Mouse (Mus musculus) heart, embryonic 12.5 days (tissue): ENCODE measurements around the gene Myh9. TPM values are rescaled to one million over a fixed set of nuclear protein-coding genes. Genes with fewer than 3 reads are reported as not detected.

Source experiments
- ATAC-seq: fragments of 200-750 bp; cut with Nextera tagmentation; 2 replicates; pipeline ENCODE4 v1.8.0; 2017; ENCODE audit warnings: moderate TSS enrichment, moderate library complexity; ENCODE audit not compliant: insufficient number of reproducible peaks, low FRiP score
- H3K27ac ChIP-seq: fragments of 300-500 bp; sonication (generic); 2 replicates; pipeline ENCODE4 v1.5.1; 2016; ENCODE audit warnings: mild to moderate bottlenecking, moderate library complexity; ENCODE audit not compliant: poor library complexity, severe bottlenecking
- H3K27me3 ChIP-seq: fragments of 300-500 bp; sonication (generic); replicated peaks from 2 replicates; pipeline ENCODE4 v1.6.1; 2016; ENCODE audit warnings: mild to moderate bottlenecking, moderate library complexity
- H3K36me3 ChIP-seq: fragments of 300-500 bp; sonication (generic); 2 replicates; pipeline ENCODE4 v1.6.1; 2016; ENCODE audit warnings: mild to moderate bottlenecking, moderate library complexity
- H3K4me1 ChIP-seq: fragments of 300-500 bp; sonication (generic); replicated peaks from 2 replicates; pipeline ENCODE4 v1.6.1; 2016; ENCODE audit warnings: mild to moderate bottlenecking
- H3K4me2 ChIP-seq: fragments of 300-500 bp; sonication (generic); 2 replicates; pipeline ENCODE4 v1.6.1; 2016; ENCODE audit warnings: mild to moderate bottlenecking, moderate library complexity
- H3K4me3 ChIP-seq: fragments of 300-500 bp; sonication (generic); 2 replicates; pipeline ENCODE4 v1.5.1; 2016; ENCODE audit warnings: mild to moderate bottlenecking
- H3K9ac ChIP-seq: fragments of 300-500 bp; sonication (generic); 2 replicates; pipeline ENCODE4 v1.6.1; 2016; ENCODE audit warnings: mild to moderate bottlenecking, moderate library complexity
- H3K9me3 ChIP-seq: fragments of 300-500 bp; sonication (generic); replicated peaks from 2 replicates; pipeline ENCODE4 v1.6.1; 2016; ENCODE audit warnings: mild to moderate bottlenecking, moderate library complexity
- WGBS: fragments of 180-500 bp; shearing (Covaris S2); methylation state at CpG from one replicate; pipeline ENCODE4 v1.1.7; 2016; 5-methylcytosine and 5-hydroxymethylcytosine counted together
- polyA plus RNA-seq: library from polyadenylated mRNA; unstranded; fragments of >200 nt; fragmentation: Nextera tagmentation; extraction: Ambion mirVana; gene quantifications from 2 replicates; pipeline ENCODE4 v1.2.1, GENCODE M21; 2016

Myh9 gene
- polyA plus RNA-seq, 1 experiment from 2014 or later: 42.0 TPM

- no peaks in the 10 kb centered on the region for H3K27me3 ChIP-seq
- no peak overlapping the region for H3K4me2 ChIP-seq
- H3K27ac ChIP-seq: no peak overlapping the region
- no peak for ATAC-seq
- 79% methylated on average over 11 of the region's 11 CpGs for WGBS
- H3K9ac ChIP-seq: no peak overlapping the region
- H3K4me1 ChIP-seq: no peaks in the 10 kb centered on the region
- no peaks in the 10 kb centered on the region for H3K9me3 ChIP-seq
- peaks cover 100% of the 10 kb centered on the region for H3K36me3 ChIP-seq
- no peak overlapping the region for H3K4me3 ChIP-seq
Observed at GRCm38 (mm10) chr15:77782449-77783014, 59.4 kb downstream of the Myh9 start.

- 68% methylated on average over 20 of the region's 20 CpGs for WGBS
- Histone ChIP-seq H3K4me2 (no peak overlapping the region), H3K27ac (no peak overlapping the region), H3K4me3 (no peak overlapping the region), H3K9me3 (no peaks in the 10 kb centered on the region), H3K9ac (no peak overlapping the region), H3K36me3 (peaks cover 99% of the 10 kb centered on the region), H3K27me3 (no peaks in the 10 kb centered on the region), H3K4me1 (no peaks in the 10 kb centered on the region)
- ATAC-seq: no peak
Observed at GRCm38 (mm10) chr15:77775186-77775963, 66.6 kb downstream of the Myh9 start.

- no peaks in the 10 kb centered on the region for H3K27me3 ChIP-seq
- no peaks in the 10 kb centered on the region for H3K4me1 ChIP-seq
- H3K27ac ChIP-seq: no peak overlapping the region
- H3K9ac ChIP-seq: no peak overlapping the region
- peaks cover 99% of the 10 kb centered on the region for H3K36me3 ChIP-seq
- WGBS: 94% methylated on average over 10 of the region's 10 CpGs
- H3K9me3 ChIP-seq: no peaks in the 10 kb centered on the region
- H3K4me3 ChIP-seq: no peak overlapping the region
- H3K4me2 ChIP-seq: no peak overlapping the region
- no peak for ATAC-seq
Observed at GRCm38 (mm10) chr15:77774303-77774702, 67.7 kb downstream of the Myh9 start.

DNA sequence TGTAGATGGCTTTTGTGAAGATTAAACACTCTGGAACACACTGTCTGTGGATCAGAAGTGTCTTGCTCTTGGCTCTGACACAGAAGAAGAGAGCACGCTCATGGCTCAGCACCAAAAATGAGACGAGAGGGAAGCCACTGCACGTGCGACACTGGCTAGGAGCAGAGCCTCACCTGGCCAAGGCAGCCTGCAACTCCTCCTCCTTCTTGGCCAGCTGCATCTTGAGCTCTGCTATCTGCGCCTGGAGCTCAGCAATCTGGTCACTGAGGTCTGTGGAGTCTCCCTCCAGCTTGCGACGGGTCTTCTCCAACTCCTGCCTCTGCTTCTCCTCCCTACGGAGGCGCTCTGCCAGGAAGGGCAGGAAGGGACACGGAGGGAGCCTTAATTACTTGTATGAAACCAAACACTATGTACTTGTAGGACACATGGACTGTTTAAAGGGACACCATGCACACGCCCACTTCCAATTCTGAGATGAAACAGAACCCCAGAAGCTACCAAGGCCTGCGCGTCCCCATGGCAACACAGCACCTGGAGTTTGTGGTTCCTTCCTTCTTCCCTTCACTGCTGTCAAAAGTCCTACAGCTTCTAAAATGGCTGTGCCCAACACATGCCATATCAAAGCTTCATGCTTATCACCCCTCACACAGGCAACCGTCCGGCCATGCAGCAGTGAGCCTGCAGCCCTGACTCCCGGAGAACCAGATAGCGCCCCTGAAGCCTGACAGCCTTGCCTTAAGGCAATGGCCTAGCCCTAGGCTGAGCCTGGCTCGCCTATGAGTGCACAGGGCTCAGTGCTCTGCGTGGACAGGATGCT is 68.7 kb downstream of the Myh9 start:
- 78% methylated on average over 19 of the region's 19 CpGs for WGBS
- Histone ChIP-seq H3K4me2 (no peak overlapping the region), H3K27ac (no peak overlapping the region), H3K27me3 (no peaks in the 10 kb centered on the region), H3K4me1 (no peaks in the 10 kb centered on the region), H3K9ac (no peak overlapping the region), H3K4me3 (no peak overlapping the region), H3K36me3 (peaks cover 99% of the 10 kb centered on the region), H3K9me3 (no peaks in the 10 kb centered on the region)
- ATAC-seq: no peak

- H3K4me2 ChIP-seq: no peak overlapping the region
- no peak overlapping the region for H3K27ac ChIP-seq
- ATAC-seq: no peak
- H3K27me3 ChIP-seq: no peaks in the 10 kb centered on the region
- H3K36me3 ChIP-seq: peaks cover 99% of the 10 kb centered on the region
- no peak overlapping the region for H3K9ac ChIP-seq
- H3K4me3 ChIP-seq: no peak overlapping the region
- no peaks in the 10 kb centered on the region for H3K9me3 ChIP-seq
- no peaks in the 10 kb centered on the region for H3K4me1 ChIP-seq
- 93% methylated on average over 9 of the region's 9 CpGs for WGBS
Observed at GRCm38 (mm10) chr15:77770942-77771341, 71.0 kb downstream of the Myh9 start.

GRCm38 (mm10) chr15:77770341-77770740 is 71.6 kb downstream of the Myh9 start:
- Histone ChIP-seq H3K27me3 (no peaks in the 10 kb centered on the region), H3K27ac (no peak overlapping the region), H3K9ac (no peak overlapping the region), H3K9me3 (no peaks in the 10 kb centered on the region), H3K4me1 (no peaks in the 10 kb centered on the region), H3K36me3 (peaks cover 99% of the 10 kb centered on the region), H3K4me2 (no peak overlapping the region), H3K4me3 (no peak overlapping the region)
- WGBS: 91% methylated on average over 5 of the region's 5 CpGs
- no peak for ATAC-seq

DNA sequence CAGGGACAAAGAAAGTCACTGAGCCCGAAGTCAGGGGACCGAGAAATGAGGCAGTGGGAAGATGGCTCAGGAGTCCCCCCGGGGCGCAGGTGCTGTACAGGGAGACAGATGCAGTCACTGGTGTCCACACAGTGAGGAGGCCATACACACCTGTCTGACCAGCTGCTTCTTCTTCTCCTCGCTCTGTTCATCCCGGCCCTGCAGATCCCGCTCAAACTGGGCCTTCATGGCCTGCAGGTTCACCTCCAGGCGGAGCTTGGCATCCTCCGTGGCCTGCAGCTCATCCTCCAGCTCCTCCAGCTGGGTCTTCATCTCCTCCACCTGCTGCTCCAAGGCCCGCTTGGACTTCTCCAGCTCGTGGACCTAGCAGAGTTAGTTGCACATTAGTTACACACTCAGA is 75.0 kb downstream of the Myh9 start:
- Histone ChIP-seq H3K4me3 (no peak overlapping the region), H3K36me3 (peaks cover 100% of the 10 kb centered on the region), H3K4me2 (no peak overlapping the region), H3K27me3 (no peaks in the 10 kb centered on the region), H3K9ac (no peak overlapping the region), H3K4me1 (no peaks in the 10 kb centered on the region), H3K9me3 (no peaks in the 10 kb centered on the region), H3K27ac (no peak overlapping the region)
- 93% methylated on average over 11 of the region's 11 CpGs for whole genome bisulfite sequencing
- ATAC-seq: no peak

DNA sequence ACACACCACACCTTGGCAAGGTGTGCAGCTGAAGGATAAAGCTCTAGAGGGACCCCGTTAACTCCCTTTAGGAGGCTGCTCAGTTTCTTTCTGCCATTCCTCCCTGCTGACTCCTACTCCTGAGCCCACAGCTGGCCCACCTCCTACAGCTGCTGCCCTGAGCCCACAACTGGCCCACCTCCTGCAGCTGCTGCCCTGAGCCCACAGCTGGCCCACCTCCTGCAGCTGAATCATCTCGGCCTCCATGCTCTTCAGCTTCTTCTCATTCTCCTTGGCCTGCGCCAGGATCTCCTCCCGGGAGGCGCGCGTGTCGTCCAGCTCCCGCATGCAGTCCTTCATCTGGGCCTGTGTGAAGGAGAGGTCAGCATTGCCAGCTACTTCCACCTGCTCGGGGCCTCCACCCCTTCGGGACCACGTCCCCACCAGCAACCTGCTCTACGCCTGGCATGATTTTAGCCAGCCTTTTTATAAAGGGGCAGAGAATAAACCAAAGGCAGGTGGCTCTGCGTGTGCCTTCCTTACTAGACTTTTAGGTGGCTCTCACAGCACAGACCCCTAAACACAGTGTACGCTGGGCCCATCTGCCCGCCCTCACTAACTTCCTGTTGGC is 76.4 kb downstream of the Myh9 start:
- WGBS: 93% methylated on average over 16 of the region's 16 CpGs
- H3K4me3 ChIP-seq: no peak overlapping the region
- H3K9me3 ChIP-seq: no peaks in the 10 kb centered on the region
- H3K27ac ChIP-seq: no peak overlapping the region
- H3K9ac ChIP-seq: no peak overlapping the region
- no peaks in the 10 kb centered on the region for H3K27me3 ChIP-seq
- no peak for ATAC-seq
- H3K4me2 ChIP-seq: no peak overlapping the region
- no peaks in the 10 kb centered on the region for H3K4me1 ChIP-seq
- H3K36me3 ChIP-seq: peaks cover 100% of the 10 kb centered on the region

- Histone ChIP-seq H3K4me3 (no peak overlapping the region), H3K27ac (no peak overlapping the region), H3K9me3 (no peaks in the 10 kb centered on the region), H3K27me3 (no peaks in the 10 kb centered on the region), H3K4me2 (no peak overlapping the region), H3K9ac (no peak overlapping the region), H3K36me3 (peaks cover 100% of the 10 kb centered on the region), H3K4me1 (no peaks in the 10 kb centered on the region)
- WGBS: 78% methylated on average over 13 of the region's 13 CpGs
- ATAC-seq: no peak
Observed at GRCm38 (mm10) chr15:77764391-77765006, 77.5 kb downstream of the Myh9 start.

GRCm38 (mm10) chr15:77763702-77764101 is 78.3 kb downstream of the Myh9 start:
- H3K9me3 ChIP-seq: no peaks in the 10 kb centered on the region
- no peaks in the 10 kb centered on the region for H3K27me3 ChIP-seq
- H3K27ac ChIP-seq: no peak overlapping the region
- no peak overlapping the region for H3K4me2 ChIP-seq
- WGBS: 90% methylated on average over 11 of the region's 11 CpGs
- no peak overlapping the region for H3K9ac ChIP-seq
- no peaks in the 10 kb centered on the region for H3K4me1 ChIP-seq
- no peak for ATAC-seq
- H3K4me3 ChIP-seq: no peak overlapping the region
- H3K36me3 ChIP-seq: peaks cover 98% of the 10 kb centered on the region

DNA sequence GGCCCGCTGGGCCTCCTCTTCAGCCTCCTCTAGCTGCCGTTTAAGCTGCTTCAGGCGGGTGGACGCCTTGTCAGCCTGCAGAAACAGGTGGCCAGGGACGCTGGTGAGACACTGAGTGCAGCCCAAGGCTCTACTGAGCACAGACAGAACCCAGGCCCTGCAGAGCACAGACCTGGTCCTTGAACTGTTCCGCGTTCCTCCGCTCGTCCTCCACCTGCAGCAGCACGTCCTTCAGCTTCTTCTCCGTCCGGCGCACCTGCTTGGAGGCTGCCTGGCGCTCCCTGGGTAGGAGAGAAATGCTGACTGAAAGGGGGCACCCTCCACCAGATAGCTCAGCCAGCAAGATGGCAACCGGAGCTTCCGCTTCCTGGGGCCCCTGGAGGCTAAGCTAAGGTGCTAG is 78.9 kb downstream of the Myh9 start:
- Histone ChIP-seq H3K4me1 (no peaks in the 10 kb centered on the region), H3K36me3 (peaks cover 91% of the 10 kb centered on the region), H3K9me3 (no peaks in the 10 kb centered on the region), H3K27me3 (no peaks in the 10 kb centered on the region), H3K27ac (no peak overlapping the region), H3K4me2 (no peak overlapping the region), H3K4me3 (no peak overlapping the region), H3K9ac (no peak overlapping the region)
- ATAC-seq: no peak
- WGBS: 91% methylated on average over 16 of the region's 16 CpGs
